Mouse (Mus musculus) cerebellum, adult 2 months (tissue): ENCODE measurements around the gene Clmn.

Source experiments
- CTCF ChIP-seq: fragments of 200-500 bp; IDR thresholded peaks from 2 replicates; pipeline ENCODE4 v1.5.1; 2011; ENCODE audit warnings: low read depth, mild to moderate bottlenecking, control low read depth, low read length, moderate library complexity, borderline replicate concordance; ENCODE audit not compliant: insufficient read depth
- POLR2A ChIP-seq: fragments of 200-500 bp; IDR thresholded peaks from 2 replicates; pipeline ENCODE4 v1.6.1; 2011; ENCODE audit warnings: low read length, control low read depth, borderline replicate concordance; ENCODE audit not compliant: insufficient read depth

DNA sequence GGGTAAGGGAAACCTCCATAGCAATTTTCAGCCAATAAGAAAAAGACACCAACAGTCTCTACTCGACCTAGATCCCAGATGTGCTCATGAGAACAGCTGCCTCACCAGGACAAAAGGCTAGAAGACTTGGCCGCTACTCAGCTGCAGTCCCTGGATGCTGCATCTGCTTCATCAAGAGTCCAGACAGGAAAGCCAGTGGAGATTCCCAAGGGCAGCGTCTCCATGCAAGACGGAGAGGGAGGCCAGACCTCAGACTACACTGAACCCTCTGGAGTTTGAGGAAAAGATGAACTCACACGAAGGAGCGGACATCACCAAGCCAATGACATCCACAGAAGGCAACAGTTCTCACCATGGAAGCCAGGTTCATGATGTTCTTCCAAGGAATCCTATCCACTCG lies 99.1 kb downstream of the Clmn start:
- TF ChIP-seq POLR2A = no peak
- no peak for TF ChIP-seq CTCF
